Mouse (Mus musculus): ENCODE measurements around the gene Stmn1.

Gene Stmn1

GRCm38 (mm10) chr4:134515614-134516013 lies 47.5 kb downstream of the Stmn1 start:
- DNase-seq (ENCODE audit: low spot score), result no peak

DNA sequence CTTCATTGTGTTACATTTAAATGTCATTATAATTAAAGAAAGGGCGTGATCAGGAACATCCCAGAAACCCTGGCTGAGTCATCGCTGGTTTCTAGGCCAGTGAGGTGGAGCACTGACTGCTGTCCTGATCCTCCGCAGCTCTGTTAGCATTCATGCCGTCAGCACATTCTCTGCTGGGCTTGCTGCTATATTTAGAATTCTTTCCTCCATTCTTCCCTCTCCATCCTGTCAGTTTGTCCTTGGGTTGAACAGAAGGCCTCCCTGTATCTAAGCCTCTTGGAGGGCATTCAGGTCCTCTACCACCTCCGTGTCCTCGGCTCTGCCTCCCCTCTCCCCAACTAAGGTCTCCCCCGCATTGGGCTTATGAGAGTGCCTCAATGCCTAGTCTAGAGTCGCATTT lies 48.9 kb downstream of the Stmn1 start:
- DNase-seq (ENCODE audit: low spot score), result no peak

DNA sequence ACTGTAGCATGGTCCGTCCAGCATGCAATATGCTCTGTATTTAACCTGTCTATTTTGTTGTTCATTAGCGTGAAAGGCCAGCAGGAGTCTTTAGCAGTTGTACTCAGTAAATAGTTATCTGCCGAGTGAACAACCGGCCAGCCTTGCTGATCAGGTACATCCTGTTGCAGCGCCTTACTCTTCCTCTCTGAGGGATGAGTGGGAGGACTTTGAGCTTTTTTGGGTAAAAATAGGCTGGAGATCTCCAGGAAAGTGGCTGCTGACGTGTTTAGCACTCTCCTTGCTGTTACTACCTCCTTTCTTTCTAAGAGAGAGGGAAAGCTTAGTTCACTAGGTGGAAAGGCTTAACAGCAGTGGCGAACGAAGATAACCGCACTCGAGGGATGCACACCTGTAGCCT lies 49.6 kb downstream of the Stmn1 start:
- no peak for DNase-seq (ENCODE audit: low spot score)

GRCm38 (mm10) chr4:134518541-134518940 lies 50.4 kb downstream of the Stmn1 start:
- DNase-seq (ENCODE audit: low spot score), result no peak

DNA sequence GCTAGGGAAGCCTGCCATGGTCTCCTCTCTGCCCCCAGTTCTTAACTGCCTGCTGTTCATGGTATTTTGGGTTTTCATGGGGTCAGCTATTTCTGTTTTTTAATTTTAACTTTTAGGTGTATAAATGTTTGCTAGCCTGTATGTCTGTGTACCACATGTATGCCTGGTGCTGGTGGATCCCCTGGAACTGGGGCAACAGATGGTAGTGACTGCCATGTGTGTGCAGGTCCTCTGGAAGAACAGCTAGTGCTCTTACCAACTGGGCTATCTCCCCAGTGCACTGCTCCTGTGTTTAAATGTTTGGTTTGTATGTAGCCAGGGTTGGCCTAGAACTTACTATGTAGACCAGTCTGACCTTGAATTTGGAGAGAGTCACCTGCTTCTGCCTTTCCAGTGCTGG lies 51.2 kb downstream of the Stmn1 start:
- no peak for DNase-seq (ENCODE audit: low spot score)

Data from testis, postnatal 10 days (tissue).